Mouse (Mus musculus) ES-Bruce4 (cell line): ENCODE measurements around the gene Edf1.

Experiments
- CTCF ChIP-seq: IDR thresholded peaks from one replicate; pipeline ENCODE4 v1.8.1; 2011; ENCODE audit warnings: low read depth, low read length
- EP300 ChIP-seq: IDR thresholded peaks from 2 replicates; pipeline ENCODE4 v1.6.1; 2011; ENCODE audit warnings: low read depth, low read length; ENCODE audit not compliant: insufficient read depth
- POLR2A ChIP-seq: IDR thresholded peaks from one replicate; pipeline ENCODE4 v1.8.1; 2011; ENCODE audit warnings: low read length; ENCODE audit not compliant: insufficient read depth

- TF ChIP-seq EP300, result no peak
- no peak for TF ChIP-seq POLR2A
- no peak for TF ChIP-seq CTCF
Measured at GRCm38 (mm10) chr2:25541644-25542367, 15.8 kb upstream of the Edf1 start.
